Mouse (Mus musculus) hindbrain, embryonic 15.5 days (tissue): Measurements from ENCODE around the gene Cracr2b. TPM values are rescaled to one million over a fixed set of nuclear protein-coding genes. Genes with fewer than 3 reads are reported as not detected.

ENCODE experiments used
- ATAC-seq: fragments of 200-750 bp; cut with Nextera tagmentation; 2 replicates; pipeline ENCODE4 v1.8.0; 2017; ENCODE audit warnings: low read depth, moderate number of reproducible peaks, moderate TSS enrichment; ENCODE audit not compliant: low FRiP score
- H3K27ac ChIP-seq: fragments of 300-500 bp; sonication (generic); replicated peaks from 2 replicates; pipeline ENCODE4 v1.5.1; 2015; ENCODE audit warnings: mild to moderate bottlenecking, inconsistent platforms
- H3K27me3 ChIP-seq: fragments of 300-500 bp; sonication (generic); 2 replicates; pipeline ENCODE4 v1.6.1; 2015; ENCODE audit warnings: control low read depth, inconsistent platforms
- H3K36me3 ChIP-seq: fragments of 300-500 bp; sonication (generic); 2 replicates; pipeline ENCODE4 v1.6.1; 2015; ENCODE audit warnings: control low read depth, inconsistent platforms
- H3K4me1 ChIP-seq: fragments of 300-500 bp; sonication (generic); replicated peaks from 2 replicates; pipeline ENCODE4 v1.6.1; 2015; ENCODE audit warnings: control low read depth, inconsistent platforms
- H3K4me2 ChIP-seq: fragments of 300-500 bp; sonication (generic); 2 replicates; pipeline ENCODE4 v1.6.1; 2015; ENCODE audit warnings: moderate library complexity, mild to moderate bottlenecking, inconsistent platforms
- H3K4me3 ChIP-seq: fragments of 300-500 bp; sonication (generic); 2 replicates; pipeline ENCODE4 v1.5.1; 2015; ENCODE audit warnings: mild to moderate bottlenecking, inconsistent platforms
- H3K9ac ChIP-seq: fragments of 300-500 bp; sonication (generic); 2 replicates; pipeline ENCODE4 v1.6.1; 2015; ENCODE audit warnings: inconsistent platforms
- H3K9me3 ChIP-seq: fragments of 300-500 bp; sonication (generic); 2 replicates; pipeline ENCODE4 v1.6.1; 2016; ENCODE audit warnings: control low read depth, inconsistent platforms
- WGBS: fragments of 180-500 bp; shearing (Covaris S2); methylation state at CpG from one replicate; pipeline ENCODE4 v1.1.7; 2015; 5-methylcytosine and 5-hydroxymethylcytosine counted together
- polyA plus RNA-seq: library from polyadenylated mRNA; unstranded; fragments of >200 nt; fragmentation: Nextera tagmentation; extraction: Ambion mirVana; gene quantifications from 2 replicates; pipeline ENCODE4 v1.2.1, GENCODE M21; 2015

Gene Cracr2b
- polyA plus RNA-seq, 1 experiment from 2014 or later = 9.5 TPM

GRCm38 (mm10) chr7:141485606-141486005 lies 24.7 kb downstream of the Cracr2b start:
- H3K4me3 ChIP-seq = no peak overlapping the region
- no peak overlapping the region for H3K9ac ChIP-seq
- no peaks in the 10 kb centered on the region for H3K9me3 ChIP-seq
- no peaks in the 10 kb centered on the region for H3K36me3 ChIP-seq
- H3K4me2 ChIP-seq = no peak overlapping the region
- H3K27me3 ChIP-seq = no peaks in the 10 kb centered on the region
- WGBS = 83% methylated on average over 2 of the region's 2 CpGs
- no peak for ATAC-seq
- peaks cover 65% of the 10 kb centered on the region for H3K4me1 ChIP-seq
- H3K27ac ChIP-seq = no peak overlapping the region

- Histone ChIP-seq H3K27ac (no peak overlapping the region), H3K4me3 (no peak overlapping the region), H3K9ac (no peak overlapping the region), H3K36me3 (no peaks in the 10 kb centered on the region), H3K4me2 (no peak overlapping the region), H3K4me1 (peaks cover 59% of the 10 kb centered on the region), H3K27me3 (no peaks in the 10 kb centered on the region), H3K9me3 (no peaks in the 10 kb centered on the region)
- ATAC-seq = no peak
- WGBS = 78% methylated on average over 1 of the region's 1 CpGs
Observed at GRCm38 (mm10) chr7:141486239-141486638, 25.3 kb downstream of the Cracr2b start.

DNA sequence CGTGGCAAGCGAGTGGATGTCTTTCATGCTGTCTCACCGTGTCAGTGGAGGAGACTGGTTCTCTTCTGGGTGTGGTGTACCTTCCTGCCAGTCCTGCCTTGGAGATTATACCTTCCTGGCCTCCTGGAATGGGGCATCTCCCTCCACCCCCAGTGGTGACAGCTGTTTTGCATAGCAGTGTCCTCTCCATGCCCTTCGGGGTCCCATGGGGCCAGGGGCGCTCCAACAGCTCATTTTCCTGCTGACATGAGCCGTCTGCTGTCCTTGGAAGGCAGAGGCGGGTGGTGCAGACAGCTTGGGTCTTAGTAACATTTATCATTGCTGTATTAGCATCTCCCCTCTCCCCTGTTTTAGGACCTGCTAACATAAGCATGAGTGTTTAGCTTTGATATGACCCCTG lies 26.2 kb downstream of the Cracr2b start:
- no peak overlapping the region; the same call in 1 of the 2 replicates for H3K9ac ChIP-seq

GRCm38 (mm10) chr7:141491151-141491550 lies 30.3 kb downstream of the Cracr2b start:
- H3K4me3 ChIP-seq = no peak overlapping the region
- H3K9ac ChIP-seq = no peak overlapping the region
- no peak overlapping the region for H3K27ac ChIP-seq
- no peak for ATAC-seq
- H3K4me1 ChIP-seq = peaks cover 12% of the 10 kb centered on the region
- H3K4me2 ChIP-seq = no peak overlapping the region
- 93% methylated on average over 2 of the region's 2 CpGs for whole genome bisulfite sequencing
- peaks cover 6% of the 10 kb centered on the region; the same call in 1 of the 2 replicates for H3K36me3 ChIP-seq
- no peaks in the 10 kb centered on the region for H3K9me3 ChIP-seq
- H3K27me3 ChIP-seq = no peaks in the 10 kb centered on the region

More for the DNA sequence above, 26.2 kb downstream of the Cracr2b start:
- no peak for ATAC-seq
- 65% methylated on average over 7 of the region's 7 CpGs for WGBS
- Histone ChIP-seq H3K27me3 (no peaks in the 10 kb centered on the region), H3K36me3 (no peaks in the 10 kb centered on the region), H3K4me1 (peaks cover 50% of the 10 kb centered on the region), H3K9me3 (no peaks in the 10 kb centered on the region), H3K4me2 (no peak overlapping the region), H3K27ac (no peak overlapping the region), H3K4me3 (no peak overlapping the region)

DNA sequence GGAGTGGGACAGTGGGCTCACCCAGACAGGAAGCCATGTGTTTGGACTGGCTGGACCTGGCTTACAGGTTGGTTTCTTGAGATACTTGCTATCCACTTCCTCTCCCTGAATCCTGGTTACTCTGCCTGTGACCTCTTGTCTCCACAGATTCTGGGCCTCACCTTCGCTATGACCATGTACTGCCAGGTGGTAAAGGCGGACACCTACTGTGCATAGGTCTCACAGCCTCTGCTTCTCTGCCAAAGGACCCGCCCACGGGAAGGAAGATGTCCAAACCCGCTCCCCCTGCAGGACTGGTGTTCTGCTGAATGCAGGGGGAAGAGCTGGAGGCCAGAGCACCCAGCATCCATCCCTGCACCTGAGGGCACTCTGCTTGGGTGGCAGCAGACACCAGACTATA lies 31.8 kb downstream of the Cracr2b start:
- Histone ChIP-seq H3K4me1 (no peaks in the 10 kb centered on the region; the same call in 1 of the 2 replicates), H3K9me3 (no peaks in the 10 kb centered on the region), H3K4me3 (no peak overlapping the region), H3K4me2 (no peak overlapping the region), H3K9ac (no peak overlapping the region), H3K36me3 (peaks cover 6% of the 10 kb centered on the region; the same call in 1 of the 2 replicates), H3K27ac (no peak overlapping the region), H3K27me3 (no peaks in the 10 kb centered on the region)
- no peak for ATAC-seq
- WGBS = 93% methylated on average over 5 of the region's 5 CpGs

GRCm38 (mm10) chr7:141493729-141494128 lies 32.8 kb downstream of the Cracr2b start:
- no peak overlapping the region for H3K27ac ChIP-seq
- H3K9me3 ChIP-seq = no peaks in the 10 kb centered on the region
- no peak overlapping the region for H3K4me3 ChIP-seq
- no peak for ATAC-seq
- H3K36me3 ChIP-seq = peaks cover 9% of the 10 kb centered on the region; the same call in 1 of the 2 replicates
- 92% methylated on average over 1 of the region's 1 CpGs for WGBS
- no peaks in the 10 kb centered on the region for H3K4me1 ChIP-seq
- H3K9ac ChIP-seq = no peak overlapping the region
- no peaks in the 10 kb centered on the region for H3K27me3 ChIP-seq
- no peak overlapping the region for H3K4me2 ChIP-seq

DNA sequence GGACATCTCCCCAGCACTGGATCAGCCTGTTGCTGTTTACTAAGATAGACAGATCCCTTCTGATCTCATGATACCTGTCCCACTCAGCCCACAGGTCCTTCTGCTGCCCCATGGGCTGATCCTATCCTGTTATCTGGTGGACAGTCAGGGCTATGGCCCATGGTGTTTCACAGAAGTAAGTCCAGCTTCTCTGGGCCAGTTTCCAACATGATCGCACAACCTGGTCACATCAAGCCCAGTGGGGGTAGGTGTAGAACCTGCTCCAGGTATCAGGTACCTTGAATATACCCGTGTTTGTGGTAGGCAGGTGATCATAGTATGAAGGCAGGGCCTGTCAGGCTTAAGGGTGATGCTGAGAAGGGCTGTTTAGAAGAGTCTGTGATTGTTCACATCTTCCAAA lies 34.5 kb downstream of the Cracr2b start:
- no peak overlapping the region for H3K4me2 ChIP-seq
- no peak overlapping the region for H3K27ac ChIP-seq
- no peaks in the 10 kb centered on the region for H3K27me3 ChIP-seq
- no peak overlapping the region for H3K9ac ChIP-seq
- H3K4me3 ChIP-seq = no peak overlapping the region
- no peak for ATAC-seq
- H3K36me3 ChIP-seq = peaks cover 21% of the 10 kb centered on the region
- H3K9me3 ChIP-seq = no peaks in the 10 kb centered on the region
- 88% methylated on average over 2 of the region's 2 CpGs for WGBS
- no peaks in the 10 kb centered on the region for H3K4me1 ChIP-seq

GRCm38 (mm10) chr7:141495940-141496339 lies 35.0 kb downstream of the Cracr2b start:
- H3K9ac ChIP-seq = no peak overlapping the region
- peaks cover 24% of the 10 kb centered on the region for H3K36me3 ChIP-seq
- no peak overlapping the region for H3K4me2 ChIP-seq
- no peaks in the 10 kb centered on the region for H3K27me3 ChIP-seq
- H3K4me1 ChIP-seq = no peaks in the 10 kb centered on the region
- WGBS = 80% methylated on average over 4 of the region's 4 CpGs
- H3K27ac ChIP-seq = no peak overlapping the region
- no peak overlapping the region for H3K4me3 ChIP-seq
- no peaks in the 10 kb centered on the region for H3K9me3 ChIP-seq
- ATAC-seq = no peak

GRCm38 (mm10) chr7:141497600-141497999 lies 36.7 kb downstream of the Cracr2b start:
- Histone ChIP-seq H3K9me3 (no peaks in the 10 kb centered on the region), H3K4me3 (no peak overlapping the region), H3K9ac (no peak overlapping the region), H3K36me3 (peaks cover 28% of the 10 kb centered on the region), H3K4me2 (no peak overlapping the region), H3K27me3 (no peaks in the 10 kb centered on the region), H3K27ac (no peak overlapping the region), H3K4me1 (no peaks in the 10 kb centered on the region)
- 92% methylated on average over 3 of the region's 3 CpGs for WGBS
- ATAC-seq = no peak

GRCm38 (mm10) chr7:141501820-141502555 lies 41.1 kb downstream of the Cracr2b start:
- Histone ChIP-seq H3K9ac (no peak overlapping the region), H3K4me3 (no peak overlapping the region), H3K4me1 (no peaks in the 10 kb centered on the region), H3K27ac (no peak overlapping the region), H3K36me3 (peaks cover 26% of the 10 kb centered on the region; the same call in 1 of the 2 replicates), H3K27me3 (no peaks in the 10 kb centered on the region), H3K9me3 (no peaks in the 10 kb centered on the region), H3K4me2 (no peak overlapping the region)
- ATAC-seq = no peak
- WGBS = 84% methylated on average over 7 of the region's 7 CpGs

- peaks cover 26% of the 10 kb centered on the region; the same call in 1 of the 2 replicates for H3K36me3 ChIP-seq
- H3K4me2 ChIP-seq = no peak overlapping the region
- H3K9me3 ChIP-seq = no peaks in the 10 kb centered on the region
- ATAC-seq = no peak
- H3K27ac ChIP-seq = no peak overlapping the region
- H3K9ac ChIP-seq = no peak overlapping the region
- H3K4me1 ChIP-seq = no peaks in the 10 kb centered on the region
- 81% methylated on average over 5 of the region's 5 CpGs for WGBS
- no peak overlapping the region for H3K4me3 ChIP-seq
- H3K27me3 ChIP-seq = no peaks in the 10 kb centered on the region
Observed at GRCm38 (mm10) chr7:141502556-141502905, 41.6 kb downstream of the Cracr2b start.

GRCm38 (mm10) chr7:141506278-141506677 lies 45.4 kb downstream of the Cracr2b start:
- Histone ChIP-seq H3K4me2 (no peak overlapping the region), H3K27me3 (no peaks in the 10 kb centered on the region), H3K9me3 (no peaks in the 10 kb centered on the region), H3K27ac (no peak overlapping the region), H3K36me3 (peaks cover 14% of the 10 kb centered on the region; the same call in 1 of the 2 replicates), H3K4me1 (no peaks in the 10 kb centered on the region), H3K9ac (no peak overlapping the region), H3K4me3 (no peak overlapping the region)
- no peak for ATAC-seq
- 73% methylated on average over 2 of the region's 2 CpGs for WGBS

DNA sequence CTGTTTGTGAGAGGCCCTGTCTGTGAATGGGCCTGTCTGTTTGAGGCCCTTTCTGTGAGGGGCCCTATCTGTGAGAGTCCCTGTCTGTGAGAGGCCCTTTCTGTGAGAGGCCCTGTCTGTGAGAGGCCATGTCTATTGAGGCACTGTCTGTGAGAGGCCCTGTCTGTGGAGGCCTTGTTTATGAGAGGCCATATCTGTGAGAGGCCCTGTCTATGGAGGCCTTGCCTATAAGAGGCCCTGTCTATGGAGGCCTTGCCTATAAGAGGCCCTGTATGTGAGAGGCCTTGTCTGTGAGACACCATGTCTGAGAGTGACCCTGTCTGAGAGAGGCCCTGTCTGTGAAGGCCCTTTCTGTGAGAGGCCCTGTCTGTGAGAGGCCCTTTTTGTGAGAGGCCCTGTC lies 47.3 kb downstream of the Cracr2b start:
- ATAC-seq = no peak
- Histone ChIP-seq H3K4me1 (no peaks in the 10 kb centered on the region), H3K27me3 (no peaks in the 10 kb centered on the region), H3K36me3 (peaks cover 15% of the 10 kb centered on the region; the same call in 1 of the 2 replicates), H3K9ac (no peak overlapping the region), H3K9me3 (no peaks in the 10 kb centered on the region), H3K4me2 (no peak overlapping the region), H3K4me3 (no peak overlapping the region), H3K27ac (no peak overlapping the region)
